Mouse (Mus musculus): Measurements from ENCODE around the gene Smco1. TPM values are rescaled to one million over a fixed set of nuclear protein-coding genes. Genes with fewer than 3 reads are reported as not detected.
"Not testable (repeated sequence)": the region's sequence is repeated elsewhere in the genome, so short reads cannot be mapped to it uniquely, and the experiment has no call there.

The Smco1 gene
- total and polyA plus RNA-seq, 3 experiments = not detected

- ATAC-seq (ENCODE audit: extremely low read depth, insufficient number of reproducible peaks, low FRiP score, poor library complexity, severe bottlenecking) = no peak
- no peak for DNase-seq (ENCODE audit: low spot score)
Observed at GRCm38 (mm10) chr16:32243901-32244300, 27.4 kb upstream of the Smco1 start.

GRCm38 (mm10) chr16:32246351-32246791, 24.9 kb upstream of the Smco1 start:
- H3K27me3 ChIP-seq (ENCODE audit: insufficient read depth, low read length) = no peaks in the 10 kb centered on the region
- TF ChIP-seq TAL1 (conservative IDR thresholded peaks at IDR 0.05; ENCODE audit: low read depth, low read length) = no peak
- TF ChIP-seq GATA2 (IDR thresholded peaks at IDR 0.05; ENCODE audit: borderline replicate concordance, low read depth, low read length) = no peak
- no peak for TF ChIP-seq GATA1 (IDR thresholded peaks at IDR 0.05; ENCODE audit: borderline replicate concordance, low read length)
- TF ChIP-seq CTCF (IDR thresholded peaks at IDR 0.05; ENCODE audit: low read depth, low read length) = no peak
- TF ChIP-seq POLR2AphosphoS5 (IDR thresholded peaks at IDR 0.05; ENCODE audit: insufficient replicate concordance, low read depth, low read length) = no peak
- ATAC-seq (ENCODE audit: extremely low read depth, insufficient number of reproducible peaks, low FRiP score, poor library complexity, severe bottlenecking) = no peak
- H3K36me3 ChIP-seq (replicated peaks) = peaks cover 29% of the 10 kb centered on the region
- H3K9me3 ChIP-seq (replicated peaks) = no peaks in the 10 kb centered on the region
- DNase-seq (ENCODE audit: low spot score) = peak; percentile 20
- H3K4me1 ChIP-seq (ENCODE audit: insufficient read depth, low read depth, low read length) = peaks cover 36% of the 10 kb centered on the region
- peak overlapping the region; percentile 98 for H3K4me3 ChIP-seq (ENCODE audit: low read depth, low read length)

More at GRCm38 (mm10) chr16:32243901-32244300, 27.4 kb upstream of the Smco1 start:
- peaks cover 28% of the 10 kb centered on the region for H3K36me3 ChIP-seq (replicated peaks)
- H3K9me3 ChIP-seq (replicated peaks) = no peaks in the 10 kb centered on the region
- peaks cover 35% of the 10 kb centered on the region for H3K4me1 ChIP-seq (ENCODE audit: insufficient read depth, low read depth, low read length)
- TF ChIP-seq POLR2AphosphoS5 (IDR thresholded peaks at IDR 0.05; ENCODE audit: insufficient replicate concordance, low read depth, low read length) = no peak
- TF ChIP-seq TAL1 (conservative IDR thresholded peaks at IDR 0.05; ENCODE audit: low read depth, low read length) = no peak
- no peak for TF ChIP-seq GATA2 (IDR thresholded peaks at IDR 0.05; ENCODE audit: borderline replicate concordance, low read depth, low read length)
- TF ChIP-seq CTCF (IDR thresholded peaks at IDR 0.05; ENCODE audit: low read depth, low read length) = no peak
- TF ChIP-seq GATA1 (IDR thresholded peaks at IDR 0.05; ENCODE audit: borderline replicate concordance, low read length) = no peak
- no peaks in the 10 kb centered on the region for H3K27me3 ChIP-seq (ENCODE audit: insufficient read depth, low read length)
- no peak overlapping the region for H3K4me3 ChIP-seq (ENCODE audit: low read depth, low read length)

- TF ChIP-seq POLR2AphosphoS5 (IDR thresholded peaks at IDR 0.05; ENCODE audit: insufficient replicate concordance, low read depth, low read length) = no peak
- TF ChIP-seq TAL1 (conservative IDR thresholded peaks at IDR 0.05; ENCODE audit: low read depth, low read length) = no peak
- TF ChIP-seq GATA2 (IDR thresholded peaks at IDR 0.05; ENCODE audit: borderline replicate concordance, low read depth, low read length) = no peak
- no peak for TF ChIP-seq CTCF (IDR thresholded peaks at IDR 0.05; ENCODE audit: low read depth, low read length)
- TF ChIP-seq GATA1 (IDR thresholded peaks at IDR 0.05; ENCODE audit: borderline replicate concordance, low read length) = no peak
- DNase-seq (ENCODE audit: low spot score) (peak; percentile 90), ATAC-seq (ENCODE audit: extremely low read depth, insufficient number of reproducible peaks, low FRiP score, poor library complexity, severe bottlenecking) (peak; percentile 90)
- H3K27me3 ChIP-seq (ENCODE audit: insufficient read depth, low read length) = no peaks in the 10 kb centered on the region
- H3K4me1 ChIP-seq (ENCODE audit: insufficient read depth, low read depth, low read length) = peaks cover 36% of the 10 kb centered on the region
- peak within 1 kb of the TSS; percentile 98 for H3K4me3 ChIP-seq (ENCODE audit: low read depth, low read length)
- H3K36me3 ChIP-seq (replicated peaks) = peaks cover 30% of the 10 kb centered on the region
- H3K9me3 ChIP-seq (replicated peaks) = no peaks in the 10 kb centered on the region
Observed at GRCm38 (mm10) chr16:32246952-32247370, 24.3 kb upstream of the Smco1 start, which contains the start of the genes Fbxo45 and Wdr53. Gene Fbxo45, minus strand, starts transcription at chr16:32247158. Gene Wdr53, plus strand, starts transcription at chr16:32247227.

GRCm38 (mm10) chr16:32264225-32264624, 7.0 kb upstream of the Smco1 start:
- ATAC-seq (ENCODE audit: extremely low read depth, insufficient number of reproducible peaks, low FRiP score, poor library complexity, severe bottlenecking); H3K36me3 ChIP-seq (replicated peaks); H3K9me3 ChIP-seq (replicated peaks); H3K27me3 ChIP-seq (ENCODE audit: insufficient read depth, low read length); H3K4me1 ChIP-seq (ENCODE audit: insufficient read depth, low read depth, low read length); H3K4me3 ChIP-seq (ENCODE audit: low read depth, low read length); DNase-seq (ENCODE audit: low spot score): not testable (repeated sequence)

GRCm38 (mm10) chr16:32273338-32273737, 2.1 kb downstream of the Smco1 start:
- DNase-seq (ENCODE audit: low spot score) (no peak), ATAC-seq (ENCODE audit: extremely low read depth, insufficient number of reproducible peaks, low FRiP score, poor library complexity, severe bottlenecking) (no peak)
- Histone ChIP-seq H3K4me1 (ENCODE audit: insufficient read depth, low read depth, low read length) (peaks cover 13% of the 10 kb centered on the region), H3K4me3 (ENCODE audit: low read depth, low read length) (no peak overlapping the region), H3K36me3 (replicated peaks) (no peaks in the 10 kb centered on the region), H3K9me3 (replicated peaks) (no peaks in the 10 kb centered on the region), H3K27me3 (ENCODE audit: insufficient read depth, low read length) (peaks cover 13% of the 10 kb centered on the region)
- no peak for TF ChIP-seq GATA1 (IDR thresholded peaks at IDR 0.05; ENCODE audit: borderline replicate concordance, low read length)
- TF ChIP-seq CTCF (IDR thresholded peaks at IDR 0.05; ENCODE audit: low read depth, low read length) = peak; percentile 91
- no peak for TF ChIP-seq TAL1 (conservative IDR thresholded peaks at IDR 0.05; ENCODE audit: low read depth, low read length)
- no peak for TF ChIP-seq POLR2AphosphoS5 (IDR thresholded peaks at IDR 0.05; ENCODE audit: insufficient replicate concordance, low read depth, low read length)

- no peak for ATAC-seq (ENCODE audit: extremely low read depth, insufficient number of reproducible peaks, low FRiP score, poor library complexity, severe bottlenecking)
- peaks cover 6% of the 10 kb centered on the region for H3K36me3 ChIP-seq (replicated peaks)
- DNase-seq (ENCODE audit: low spot score) = no peak
- TF ChIP-seq TAL1 (conservative IDR thresholded peaks at IDR 0.05; ENCODE audit: low read depth, low read length) (no peak), POLR2AphosphoS5 (IDR thresholded peaks at IDR 0.05; ENCODE audit: insufficient replicate concordance, low read depth, low read length) (no peak), CTCF (IDR thresholded peaks at IDR 0.05; ENCODE audit: low read depth, low read length) (no peak), GATA2 (IDR thresholded peaks at IDR 0.05; ENCODE audit: borderline replicate concordance, low read depth, low read length) (no peak), GATA1 (IDR thresholded peaks at IDR 0.05; ENCODE audit: borderline replicate concordance, low read length) (no peak)
- peaks cover 10% of the 10 kb centered on the region for H3K27me3 ChIP-seq (ENCODE audit: insufficient read depth, low read length)
- H3K4me1 ChIP-seq (ENCODE audit: insufficient read depth, low read depth, low read length) = peaks cover 13% of the 10 kb centered on the region
- H3K9me3 ChIP-seq (replicated peaks) = peaks cover 5% of the 10 kb centered on the region
- no peak overlapping the region for H3K4me3 ChIP-seq (ENCODE audit: low read depth, low read length)
Observed at GRCm38 (mm10) chr16:32275041-32275440, 3.8 kb downstream of the Smco1 start.

All from G1E (cell line).